Mouse (Mus musculus): ENCODE results near the gene Txlng.
"Not testable (repeated sequence)": the region's sequence is repeated elsewhere in the genome, so short reads cannot be mapped to it uniquely, and the experiment has no call there.

GRCm38 (mm10) chrX:162830313-162830712 is 1.1 kb upstream of the Txlng start:
- TF ChIP-seq CTCF (conservative IDR thresholded peaks at IDR 0.05; ENCODE audit: insufficient read depth, insufficient read length, low read depth, low read length); POLR2A (IDR thresholded peaks at IDR 0.05; ENCODE audit: low read depth, low read length): not testable (repeated sequence)
